Mouse (Mus musculus) frontal cortex, postnatal 25 days (tissue): ENCODE measurements around the gene Znhit1.

ENCODE experiments used
- DNase-seq, 2 experiments: peaks; one replicate each; pipeline ENCODE4 v3.0.0; 2022; ENCODE audit warnings: low spot score in 2 of 2

Znhit1 gene

GRCm38 (mm10) chr5:136987934-136988271, at the start of gene Znhit1:
Gene Znhit1 (minus strand): TSS chr5:136988021.
- no peak for DNase-seq

- no peak for DNase-seq
Observed at GRCm38 (mm10) chr5:137036211-137036610, 48.4 kb upstream of the Znhit1 start.

GRCm38 (mm10) chr5:137032641-137033074, 44.8 kb upstream of the Znhit1 start:
- DNase-seq = peak; percentile 53 to 70

- DNase-seq = peak in 1 of 2 experiments; percentile 26
Observed at GRCm38 (mm10) chr5:137032033-137032421, 44.2 kb upstream of the Znhit1 start.

GRCm38 (mm10) chr5:137031076-137032032, 43.5 kb upstream of the Znhit1 start:
- no peak for DNase-seq

- DNase-seq = no peak
Observed at GRCm38 (mm10) chr5:137030416-137030810, 42.6 kb upstream of the Znhit1 start.

GRCm38 (mm10) chr5:137029643-137030415, 42.0 kb upstream of the Znhit1 start:
- peak; percentile 90 to 94 for DNase-seq

GRCm38 (mm10) chr5:137029273-137029585, 41.4 kb upstream of the Znhit1 start:
- DNase-seq = no peak

GRCm38 (mm10) chr5:137028561-137029272, 40.9 kb upstream of the Znhit1 start:
- DNase-seq = no peak

GRCm38 (mm10) chr5:137026092-137026491, 38.3 kb upstream of the Znhit1 start, which contains the start of gene Vgf:
Gene Vgf (plus strand): TSS chr5:137026392.
- DNase-seq = no peak

GRCm38 (mm10) chr5:137025132-137025531, 37.3 kb upstream of the Znhit1 start:
- DNase-seq = peak; percentile 67 to 77

GRCm38 (mm10) chr5:137024318-137024717, 36.5 kb upstream of the Znhit1 start:
- no peak for DNase-seq

GRCm38 (mm10) chr5:137015913-137016312, 28.1 kb upstream of the Znhit1 start:
- no peak for DNase-seq

GRCm38 (mm10) chr5:137012401-137012950, 24.7 kb upstream of the Znhit1 start:
- no peak for DNase-seq

GRCm38 (mm10) chr5:137009988-137010387, 22.2 kb upstream of the Znhit1 start:
- DNase-seq = peak in 1 of 2 experiments; percentile 38

GRCm38 (mm10) chr5:137007276-137007675, 19.5 kb upstream of the Znhit1 start:
- no peak for DNase-seq

- no peak for DNase-seq
Observed at GRCm38 (mm10) chr5:137000612-137001011, 12.8 kb upstream of the Znhit1 start.

GRCm38 (mm10) chr5:136999449-136999848, 11.6 kb upstream of the Znhit1 start:
- DNase-seq = no peak

GRCm38 (mm10) chr5:136989801-136990200, 2.0 kb upstream of the Znhit1 start:
- DNase-seq = no peak

- DNase-seq = no peak
Observed at GRCm38 (mm10) chr5:136988420-136988819, 599 bp upstream of the Znhit1 start.

- peak; percentile 71 to 74 for DNase-seq
Observed at GRCm38 (mm10) chr5:136987138-136987933, 485 bp downstream of the Znhit1 start.
